Mouse (Mus musculus) kidney, adult 11 months (tissue): ENCODE measurements around the gene Lrrc75a.

Source experiments
- DNase-seq: peaks from one replicate; pipeline ENCODE4 v3.0.0; 2022

Gene Lrrc75a

GRCm38 (mm10) chr11:62587034-62587433 is 61.3 kb downstream of the Lrrc75a start:
- no peak for DNase-seq

GRCm38 (mm10) chr11:62584671-62585206 is 63.6 kb downstream of the Lrrc75a start:
- no peak for DNase-seq

- no peak for DNase-seq
These were observed 65.3 kb downstream of the Lrrc75a start for GRCm38 (mm10) chr11:62583031-62583430.

- DNase-seq = no peak
These were observed 71.7 kb downstream of the Lrrc75a start for GRCm38 (mm10) chr11:62576530-62577152.

GRCm38 (mm10) chr11:62575659-62576438 is 72.5 kb downstream of the Lrrc75a start:
- no peak for DNase-seq

- peak; percentile 65 for DNase-seq
These were observed 73.0 kb downstream of the Lrrc75a start for GRCm38 (mm10) chr11:62575297-62575658.

- no peak for DNase-seq
These were observed 73.6 kb downstream of the Lrrc75a start for GRCm38 (mm10) chr11:62574703-62575085.

- DNase-seq = no peak
These were observed 74.2 kb downstream of the Lrrc75a start, which contains the start of gene Trpv2 for GRCm38 (mm10) chr11:62573959-62574702. Gene Trpv2 (plus strand): TSS chr11:62574486.

GRCm38 (mm10) chr11:62568300-62568699 is 80.0 kb downstream of the Lrrc75a start:
- DNase-seq = no peak

- DNase-seq = no peak
These were observed 82.1 kb downstream of the Lrrc75a start for GRCm38 (mm10) chr11:62566211-62566610.

GRCm38 (mm10) chr11:62565747-62566146 is 82.6 kb downstream of the Lrrc75a start:
- no peak for DNase-seq

GRCm38 (mm10) chr11:62563590-62563989 is 84.7 kb downstream of the Lrrc75a start:
- DNase-seq = no peak

GRCm38 (mm10) chr11:62560463-62561016 is 87.8 kb downstream of the Lrrc75a start:
- no peak for DNase-seq

GRCm38 (mm10) chr11:62558961-62559646 is 89.2 kb downstream of the Lrrc75a start:
- DNase-seq = peak; percentile 90

- no peak for DNase-seq
These were observed 90.2 kb downstream of the Lrrc75a start for GRCm38 (mm10) chr11:62558152-62558551.

GRCm38 (mm10) chr11:62557205-62557604 is 91.1 kb downstream of the Lrrc75a start:
- peak; percentile 69 for DNase-seq

- no peak for DNase-seq
These were observed 92.4 kb downstream of the Lrrc75a start for GRCm38 (mm10) chr11:62555896-62556412.

GRCm38 (mm10) chr11:62554934-62555517 is 93.3 kb downstream of the Lrrc75a start:
- DNase-seq = no peak
